Mouse (Mus musculus) large intestine, adult 2 months (tissue): ENCODE data around the gene Wwox. TPM values are rescaled to one million over a fixed set of nuclear protein-coding genes. Genes with fewer than 3 reads are reported as not detected.

Source experiments
- DNase-seq: peaks from one replicate; pipeline ENCODE4 v3.0.0-alpha.2; 2012; ENCODE audit warnings: low read depth, low spot score
- WGBS: fragments of 180-500 bp; shearing (Covaris S2); methylation state at CpG from one replicate; pipeline ENCODE4 v1.1.7; 2018; 5-methylcytosine and 5-hydroxymethylcytosine counted together
- polyA plus RNA-seq: library from polyadenylated mRNA; depleted of rRNA; stranded (reverse); fragments of >200 nt; gene quantifications from 2 replicates; pipeline ENCODE4 v1.2.3, GENCODE M21; 2012

Wwox gene
- polyA plus RNA-seq, 1 experiment = 4.3 TPM

DNA sequence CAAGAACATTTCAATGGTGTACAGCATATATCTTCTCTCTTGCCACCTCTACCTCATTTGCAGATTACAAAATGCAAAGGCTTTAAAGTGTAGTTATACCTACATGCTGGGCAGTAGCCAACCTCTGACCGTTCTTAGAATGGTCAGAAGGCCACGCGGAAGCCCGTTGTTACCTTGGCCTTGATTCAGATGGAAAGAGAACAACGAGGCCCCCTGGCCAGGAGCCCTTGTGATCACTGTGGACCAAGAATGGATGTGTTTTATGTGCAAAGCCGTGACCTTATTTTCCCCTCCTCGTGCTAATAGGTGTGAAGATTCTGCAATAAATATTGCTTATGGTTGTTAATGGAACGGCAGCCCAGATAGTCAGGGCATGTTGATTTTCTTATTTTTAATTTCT, 582.3 kb downstream of the Wwox start:
- WGBS = 87% methylated on average over 8 of the region's 8 CpGs
- DNase-seq = no peak

DNA sequence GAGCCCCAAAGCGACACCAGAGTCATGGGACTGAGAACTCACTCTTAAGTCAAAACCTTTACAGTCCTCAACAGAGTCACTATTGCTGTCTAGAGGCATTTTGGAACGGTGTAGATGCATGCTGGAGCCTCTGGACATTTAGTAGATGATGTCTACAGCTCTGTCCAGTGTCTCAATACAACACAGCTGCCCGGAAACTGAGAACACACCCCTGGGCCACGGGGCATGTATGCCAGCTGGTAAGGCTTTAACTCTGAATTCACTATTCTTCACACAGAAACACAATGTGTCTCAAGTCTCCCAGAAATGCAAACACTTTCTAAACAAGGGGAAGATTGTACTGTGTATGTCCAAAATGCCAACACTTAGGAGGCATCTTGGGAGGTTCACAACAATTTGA, 584.6 kb downstream of the Wwox start:
- DNase-seq = no peak
- 75% methylated on average over 4 of the region's 4 CpGs for WGBS

DNA sequence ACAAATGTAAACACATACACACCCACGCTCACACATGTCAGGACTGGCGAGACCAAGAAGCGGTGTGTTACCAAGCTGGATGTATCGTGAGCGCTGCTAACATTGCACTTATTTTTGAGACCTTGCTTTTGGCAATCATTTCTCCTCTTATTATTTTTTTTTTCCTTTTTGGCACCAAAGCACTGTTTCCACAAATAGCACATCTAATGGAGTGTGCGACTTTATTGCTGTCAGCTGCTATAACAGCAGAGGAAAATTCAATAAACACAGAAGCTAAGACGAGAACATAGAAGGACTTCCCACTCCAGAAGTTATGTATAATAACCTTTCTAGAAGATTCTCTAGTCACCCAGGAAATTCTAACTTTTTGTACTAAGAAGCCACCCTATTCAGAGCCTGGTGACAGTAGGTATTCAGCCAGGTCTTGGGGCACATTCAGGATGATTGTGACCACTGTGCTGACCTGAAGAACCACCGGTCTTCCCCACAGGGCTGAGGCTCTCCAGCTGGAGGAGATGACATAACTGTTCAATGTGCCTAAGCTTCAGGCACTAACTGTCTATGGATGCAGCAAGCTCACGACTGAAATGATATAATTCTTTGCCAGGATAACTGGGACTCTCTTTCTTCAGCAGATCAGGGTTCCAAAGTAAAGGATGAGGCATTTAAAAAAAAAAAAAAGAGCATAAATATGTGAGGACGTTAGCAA, 586.1 kb downstream of the Wwox start:
- no peak for DNase-seq
- 52% methylated on average over 10 of the region's 10 CpGs for WGBS

DNA sequence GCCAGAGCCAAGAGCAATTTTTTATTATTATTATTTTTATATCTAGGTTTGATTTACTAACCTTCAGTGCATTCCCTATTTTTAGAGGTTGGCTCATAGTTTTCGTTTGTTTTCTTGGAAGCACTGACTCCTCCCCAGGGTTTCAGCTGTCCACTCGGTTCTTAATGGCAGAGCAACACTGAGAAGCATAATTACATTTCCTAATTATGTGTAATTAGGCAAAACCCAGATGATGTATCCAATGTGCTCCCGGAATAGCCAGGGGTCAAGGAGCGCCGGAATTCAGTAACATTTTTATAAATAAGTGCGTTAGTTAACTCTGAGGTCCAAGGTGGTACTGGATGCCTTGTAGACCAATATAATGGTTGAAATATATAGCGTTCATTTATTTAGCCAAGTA, 586.7 kb downstream of the Wwox start:
- DNase-seq = no peak
- WGBS = 79% methylated on average over 7 of the region's 7 CpGs

DNA sequence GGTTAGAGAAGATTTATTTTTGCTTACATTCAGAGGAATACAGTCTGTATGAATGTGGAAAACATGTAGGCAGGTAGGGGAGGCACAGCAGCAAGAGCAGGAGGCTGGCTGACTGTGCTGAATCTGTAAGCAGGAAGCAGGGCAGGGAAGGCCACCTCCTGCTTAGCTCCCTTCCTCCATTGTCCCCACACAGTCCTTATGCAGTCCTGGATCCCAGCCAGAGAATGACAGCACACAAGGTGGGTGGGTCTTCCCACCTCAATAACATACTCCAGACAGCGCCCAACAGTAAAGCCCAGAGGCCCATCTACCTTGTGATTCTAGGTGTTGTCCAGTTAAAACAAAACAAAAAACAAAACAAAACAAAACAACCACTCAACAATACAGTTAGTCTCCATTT, 593.7 kb downstream of the Wwox start:
- 31% methylated on average over 1 of the region's 1 CpGs for WGBS
- no peak for DNase-seq

DNA sequence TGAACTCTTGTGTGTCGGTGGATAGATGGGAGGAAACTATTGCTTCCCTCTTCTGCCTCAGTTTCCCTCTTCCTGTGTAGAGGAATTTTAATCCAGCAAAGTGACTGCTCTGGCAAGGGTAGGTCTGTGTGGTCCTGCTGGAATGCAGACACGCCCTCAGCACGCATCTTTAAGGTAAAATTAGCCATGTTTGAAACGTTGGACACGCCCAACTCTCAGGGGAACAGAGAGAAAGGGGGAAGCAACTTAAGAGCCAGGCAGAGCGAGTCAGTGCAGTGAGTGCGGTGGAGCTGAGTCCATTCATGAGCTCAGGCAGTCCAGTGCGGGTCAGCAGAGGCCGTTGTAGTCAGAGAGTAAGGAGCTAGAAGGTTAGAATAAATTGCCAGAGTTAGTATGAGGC, 596.6 kb downstream of the Wwox start:
- 70% methylated on average over 9 of the region's 9 CpGs for WGBS
- DNase-seq = no peak

DNA sequence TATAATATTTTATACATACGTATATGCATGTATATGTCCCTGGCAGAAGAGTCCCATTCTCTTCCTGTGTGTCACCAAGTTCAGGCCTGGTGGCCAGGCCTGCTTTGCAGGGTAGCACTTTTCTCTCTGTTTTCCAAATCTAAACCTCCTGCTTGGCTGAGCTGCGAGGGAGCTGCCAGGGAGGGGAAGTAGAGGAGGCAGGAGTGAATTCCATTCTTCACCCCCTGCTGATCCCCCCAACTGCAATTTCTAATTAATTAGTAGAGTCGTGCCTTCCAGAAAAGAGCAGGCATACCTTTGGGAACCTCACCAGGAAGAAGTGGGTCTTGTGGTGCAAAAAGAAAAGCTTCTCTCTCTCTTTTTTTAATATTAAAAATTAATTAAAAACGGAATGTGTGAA, 599.0 kb downstream of the Wwox start:
- 57% methylated on average over 4 of the region's 4 CpGs for WGBS
- DNase-seq = no peak

DNA sequence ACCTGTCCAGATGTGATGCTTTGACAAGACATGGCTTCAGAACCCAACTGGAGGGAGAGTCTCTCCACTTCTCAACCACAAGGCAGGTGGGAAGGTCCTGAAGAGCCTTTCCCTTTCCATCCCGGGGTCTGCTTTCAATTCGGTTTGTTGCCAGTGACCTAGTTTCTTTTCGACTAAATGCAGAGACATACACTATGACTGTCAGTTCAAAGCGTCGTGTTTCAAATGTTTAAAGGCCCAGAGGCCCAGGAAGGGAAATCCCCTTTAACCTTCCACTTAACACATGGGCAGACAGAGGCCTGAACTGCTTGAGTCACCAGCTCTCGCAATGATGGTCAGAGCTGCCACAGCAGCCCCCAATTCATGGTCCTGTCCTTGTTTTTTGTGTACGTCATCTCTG, 606.3 kb downstream of the Wwox start:
- DNase-seq = no peak
- 62% methylated on average over 7 of the region's 7 CpGs for WGBS

DNA sequence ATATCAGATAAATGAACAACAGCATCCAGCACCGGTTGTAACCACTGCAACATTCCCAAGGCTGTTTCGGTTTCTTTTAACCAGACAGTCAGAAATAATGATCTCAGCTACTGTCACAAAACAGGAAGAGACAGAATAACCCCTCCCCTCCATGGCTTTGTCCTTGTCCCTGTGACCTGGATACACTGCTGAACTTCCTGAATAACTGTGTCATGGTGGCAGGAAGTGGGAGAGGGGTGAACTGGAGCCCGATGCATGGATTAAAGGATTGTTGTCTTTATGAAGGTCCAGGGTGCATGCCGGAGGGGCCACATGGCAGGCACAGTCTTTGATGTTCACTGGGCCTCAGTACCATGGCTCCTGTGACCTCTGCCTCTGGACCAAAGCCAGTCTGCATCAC, 607.0 kb downstream of the Wwox start:
- WGBS = 69% methylated on average over 4 of the region's 4 CpGs
- DNase-seq = no peak

DNA sequence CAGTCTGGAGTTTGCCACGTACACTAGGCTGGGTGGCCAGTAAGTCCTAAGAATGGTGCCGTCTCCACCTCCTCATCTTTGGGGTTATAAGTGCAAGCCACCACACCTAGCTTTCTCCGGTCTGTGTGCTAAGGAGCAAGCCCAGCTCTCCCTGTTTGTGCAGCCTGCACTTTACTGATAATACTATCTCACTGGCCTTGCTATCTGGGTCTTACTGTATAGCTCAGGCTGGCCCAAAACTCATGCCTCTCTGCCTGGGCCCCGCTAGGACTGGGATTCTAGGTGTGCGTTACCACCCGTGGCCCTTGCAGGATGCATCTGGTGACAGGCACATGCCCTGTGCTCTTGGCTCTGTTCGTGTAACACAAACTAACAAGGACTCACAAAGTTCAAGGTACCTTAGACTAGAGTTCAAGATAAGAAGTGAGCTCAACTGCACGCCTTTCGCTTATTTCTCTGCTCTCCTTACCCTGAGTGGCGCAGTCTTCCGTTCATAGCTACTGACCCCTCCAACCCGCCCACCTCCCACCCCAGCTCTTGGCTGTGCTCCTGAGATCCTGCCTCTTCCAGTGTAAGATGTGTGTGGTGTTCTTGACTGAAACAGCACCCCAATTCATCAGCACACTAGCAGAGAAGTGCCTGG, 618.9 kb downstream of the Wwox start:
- 78% methylated on average over 12 of the region's 12 CpGs for WGBS
- DNase-seq = no peak

DNA sequence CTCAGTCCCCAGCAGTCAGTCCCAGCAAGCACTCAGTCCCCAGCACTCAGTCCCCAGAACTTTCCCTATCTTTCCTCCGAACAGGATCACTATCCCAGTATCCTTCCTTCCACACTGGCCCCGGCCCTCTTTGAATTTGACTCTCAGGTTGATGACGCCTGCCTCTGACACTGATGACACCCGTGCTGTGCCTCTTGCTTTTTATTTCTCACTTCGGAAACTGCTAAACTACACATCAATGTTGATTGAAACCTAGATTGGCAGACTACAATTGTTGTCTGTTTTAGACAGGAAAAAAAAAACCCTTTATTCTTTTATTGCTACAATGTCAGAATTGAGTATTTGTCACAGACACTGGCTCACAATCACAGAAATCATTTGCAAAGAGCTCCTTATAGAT, 624.2 kb downstream of the Wwox start:
- no peak for DNase-seq
- WGBS = 76% methylated on average over 5 of the region's 5 CpGs

DNA sequence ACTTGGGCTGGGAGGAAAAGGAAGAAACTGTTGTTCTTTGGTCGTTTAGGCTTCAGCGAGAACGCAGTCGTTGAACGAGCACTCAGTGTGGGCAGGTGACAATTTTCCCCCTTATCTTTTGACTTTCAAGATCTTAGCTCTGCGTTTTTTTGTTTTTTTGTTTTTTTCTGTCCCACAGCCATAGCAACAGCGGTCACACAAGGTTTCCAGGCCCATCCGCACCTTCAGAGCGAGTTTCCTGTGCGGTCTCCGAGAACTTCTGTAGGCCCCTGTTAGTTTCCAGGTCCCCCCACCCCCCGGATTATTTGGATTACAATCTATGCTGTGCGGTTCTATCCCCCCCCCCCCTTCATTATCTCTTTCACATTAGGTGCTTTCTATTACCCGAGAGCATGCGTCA, 625.2 kb downstream of the Wwox start:
- DNase-seq = no peak
- WGBS = 89% methylated on average over 15 of the region's 15 CpGs

DNA sequence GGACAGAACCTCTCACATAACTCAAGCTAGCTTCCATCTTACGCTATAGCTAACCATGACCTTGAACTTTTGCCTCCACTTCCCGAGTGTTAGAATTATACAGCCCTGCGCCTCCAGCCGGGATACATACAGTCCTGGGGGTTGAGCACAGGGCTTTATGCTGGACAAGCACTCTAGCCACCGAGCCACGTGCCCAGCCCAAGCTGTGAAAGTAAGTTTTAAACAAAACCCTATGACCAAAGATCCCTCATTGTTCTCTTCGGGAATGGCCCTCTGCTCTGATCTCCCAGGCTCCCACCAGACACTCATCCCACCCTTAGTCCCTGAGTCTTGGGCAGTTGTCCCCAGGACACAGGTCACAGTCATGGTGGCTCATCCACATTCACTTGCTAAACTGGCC, 625.9 kb downstream of the Wwox start:
- 63% methylated on average over 7 of the region's 7 CpGs for WGBS
- DNase-seq = no peak

DNA sequence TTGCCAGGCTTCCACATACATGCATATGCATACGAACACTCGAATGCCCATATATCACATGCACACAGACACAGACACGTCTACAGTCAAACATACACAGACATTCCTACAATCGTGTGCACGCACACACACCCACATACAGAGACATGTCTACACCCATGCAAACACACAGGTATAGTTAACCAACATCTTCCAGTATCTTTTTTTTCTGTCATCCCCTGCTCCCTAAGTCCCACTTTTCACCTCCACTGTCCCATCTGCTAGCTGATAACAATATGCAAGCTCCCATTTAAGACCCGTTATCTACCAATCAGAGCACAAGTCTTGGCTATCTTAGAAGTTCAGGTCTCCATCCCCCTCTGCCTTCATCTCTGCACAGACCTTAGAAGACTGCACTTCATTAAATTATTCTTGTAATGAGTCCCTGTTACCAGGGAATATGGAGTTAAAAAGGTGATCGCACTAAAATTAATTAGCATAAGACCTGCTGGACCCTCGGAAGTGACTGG, 627.1 kb downstream of the Wwox start:
- DNase-seq = no peak
- WGBS = 92% methylated on average over 8 of the region's 8 CpGs

DNA sequence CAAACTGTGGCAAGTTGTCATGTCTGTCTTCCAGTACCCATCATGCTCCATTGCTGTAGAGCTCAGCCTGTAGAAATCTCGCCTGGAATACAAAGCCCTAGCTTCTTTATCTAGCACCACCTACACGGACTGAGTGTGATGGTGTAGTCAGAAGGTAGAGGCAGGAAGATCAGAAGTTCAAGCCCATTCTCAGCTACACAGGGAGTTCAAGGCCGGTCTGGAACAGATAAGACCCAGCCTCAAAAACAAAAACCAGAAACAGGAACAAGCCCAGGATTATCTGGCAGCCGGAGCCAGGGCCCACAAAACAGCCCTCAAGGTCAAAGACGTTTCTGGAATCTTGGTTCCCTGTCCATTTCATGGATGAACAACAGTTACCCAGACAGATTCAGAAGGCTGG, 629.3 kb downstream of the Wwox start:
- 72% methylated on average over 5 of the region's 5 CpGs for WGBS

DNA sequence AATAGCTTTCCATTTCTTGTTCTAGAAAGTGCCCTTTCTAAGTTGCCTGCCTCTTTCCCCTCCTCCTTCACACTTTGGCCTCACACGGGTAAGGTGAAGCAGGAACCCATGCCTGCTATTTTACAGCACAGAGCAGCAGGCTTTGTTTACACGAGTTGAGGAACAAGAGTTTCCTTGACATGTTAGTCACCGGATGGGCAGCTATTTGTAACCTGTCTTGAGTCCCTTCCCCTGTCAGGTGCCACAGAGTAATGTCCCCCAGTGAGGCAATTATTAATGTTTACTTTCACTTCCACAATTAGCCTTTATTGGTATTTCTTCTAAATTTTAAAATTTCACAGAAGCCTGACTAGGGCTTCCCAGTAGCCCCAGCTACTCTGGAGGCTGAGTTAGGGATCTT, 630.8 kb downstream of the Wwox start:
- no peak for DNase-seq
- WGBS = 15% methylated on average over 3 of the region's 3 CpGs

More for the DNA sequence above, 629.3 kb downstream of the Wwox start:
- no peak for DNase-seq

DNA sequence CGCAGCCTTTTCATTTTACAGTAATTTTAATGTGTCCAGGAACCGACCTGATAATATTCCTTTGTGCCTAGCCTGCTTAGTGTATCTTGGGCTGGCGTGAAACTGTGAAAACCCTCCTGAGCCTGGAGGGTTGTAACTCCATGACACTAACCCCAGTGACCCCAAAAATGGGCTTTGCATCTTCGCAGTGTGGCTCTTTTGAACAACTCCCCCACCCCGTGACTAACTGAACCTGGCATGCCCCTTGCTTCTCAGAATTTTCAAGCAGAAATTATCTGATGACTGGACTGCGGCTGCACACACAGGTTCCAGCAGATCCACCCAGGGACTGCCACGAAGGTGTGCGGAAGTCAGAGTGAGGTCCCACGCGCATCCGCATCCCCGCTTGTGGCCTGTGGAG, 631.8 kb downstream of the Wwox start:
- 93% methylated on average over 12 of the region's 12 CpGs for WGBS
- DNase-seq = no peak

DNA sequence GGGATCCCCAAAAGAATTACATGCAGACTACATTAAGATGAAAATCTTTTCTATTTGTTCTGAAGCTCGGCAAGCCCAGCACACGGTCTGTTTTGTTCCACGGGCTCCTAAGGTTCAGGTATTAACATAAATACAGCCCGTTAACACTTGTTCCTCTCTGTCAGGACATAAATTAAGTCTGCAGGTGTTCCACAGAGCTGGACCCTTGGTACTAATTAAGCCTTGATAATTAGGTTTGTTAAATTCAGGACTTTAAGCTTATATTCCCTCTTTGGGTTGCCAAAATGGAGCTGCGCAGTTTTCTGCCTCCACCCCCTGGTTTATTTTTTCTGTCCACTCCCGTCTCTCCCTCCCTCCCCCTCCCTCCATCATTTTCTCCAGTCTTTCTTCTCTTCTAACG, 638.8 kb downstream of the Wwox start:
- WGBS = 74% methylated on average over 7 of the region's 7 CpGs
- no peak for DNase-seq

DNA sequence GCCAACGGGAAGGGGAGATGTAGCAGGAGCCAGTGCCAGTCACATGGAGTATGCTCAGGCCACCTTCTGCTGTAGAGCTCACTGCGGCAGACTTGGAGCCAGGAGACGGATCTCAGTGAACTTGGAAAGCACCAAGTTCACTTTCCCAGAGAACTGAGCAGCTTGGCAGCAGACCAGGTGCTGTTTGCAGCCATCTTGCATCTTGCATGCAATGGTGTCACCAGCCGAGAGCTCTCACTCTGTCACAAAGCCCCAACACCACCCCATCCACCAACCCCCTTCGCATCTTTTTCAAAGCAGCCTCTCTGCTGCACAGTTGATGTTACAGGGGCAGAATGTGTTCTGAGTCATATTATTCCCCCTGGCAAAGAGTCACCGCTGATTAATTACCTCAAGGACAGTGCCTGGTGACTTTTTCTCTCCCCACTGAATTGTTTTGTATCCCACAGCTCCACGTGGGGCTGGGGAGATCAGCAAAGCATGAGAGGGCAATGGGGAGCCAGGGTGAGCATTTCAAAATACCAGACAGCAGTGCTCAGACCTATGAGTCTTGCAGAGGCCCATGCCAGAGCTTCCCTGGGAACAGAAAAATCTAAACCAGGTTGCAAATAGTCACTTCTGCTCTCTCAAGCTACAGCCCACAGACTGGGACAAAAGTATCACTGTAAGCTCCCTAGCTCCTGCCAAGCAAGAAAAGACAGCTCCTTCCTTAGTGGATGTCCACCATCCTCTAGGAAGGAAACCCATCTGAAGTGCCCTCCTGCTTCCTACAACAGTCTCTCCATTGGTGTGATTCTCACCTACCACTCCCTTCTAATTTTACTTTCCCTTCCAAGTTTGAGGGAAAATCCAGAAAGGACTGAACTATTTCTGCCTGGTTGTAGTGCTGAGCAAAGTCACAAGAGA, 642.1 kb downstream of the Wwox start:
- WGBS = 75% methylated on average over 7 of the region's 7 CpGs
- DNase-seq = no peak

DNA sequence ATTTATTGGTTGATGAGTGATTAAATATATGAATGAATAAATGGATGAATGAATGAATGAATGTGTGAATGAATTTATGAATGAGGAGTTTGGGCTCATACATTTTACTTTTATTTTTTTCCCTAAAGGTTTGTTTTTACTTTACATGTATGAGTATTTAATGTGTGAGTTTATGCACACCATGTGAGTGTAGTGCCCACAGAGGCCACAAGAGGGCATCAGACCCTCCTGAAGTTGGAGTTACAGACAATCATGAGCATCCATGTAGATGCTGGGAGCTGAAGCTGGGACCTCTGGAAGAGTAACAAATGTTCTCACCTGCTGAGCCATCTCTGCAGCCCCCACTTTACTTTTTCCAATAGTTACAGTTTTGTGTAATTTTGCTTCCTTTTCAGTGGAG, 648.7 kb downstream of the Wwox start:
- no peak for DNase-seq

DNA sequence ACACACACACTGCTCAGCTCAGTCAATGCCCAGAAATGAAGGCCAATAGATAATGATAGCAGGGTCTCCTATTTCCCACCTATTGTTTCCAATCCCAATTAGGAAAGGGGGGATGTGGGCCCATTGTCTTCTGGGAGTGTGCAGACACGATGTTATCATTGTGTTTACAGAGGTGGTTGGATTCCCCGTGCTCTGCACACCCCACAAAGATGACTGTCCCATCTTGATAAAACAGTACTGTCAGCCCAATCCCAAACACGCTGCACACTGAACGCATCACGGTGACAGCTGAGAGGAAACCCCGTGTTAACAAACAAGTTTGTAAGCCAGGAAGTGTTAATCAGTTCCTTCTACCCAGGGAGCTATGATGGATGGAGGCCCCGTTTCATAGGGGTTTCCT, 650.3 kb downstream of the Wwox start:
- no peak for DNase-seq
- 61% methylated on average over 7 of the region's 7 CpGs for WGBS
